In the genomic region with DNA sequence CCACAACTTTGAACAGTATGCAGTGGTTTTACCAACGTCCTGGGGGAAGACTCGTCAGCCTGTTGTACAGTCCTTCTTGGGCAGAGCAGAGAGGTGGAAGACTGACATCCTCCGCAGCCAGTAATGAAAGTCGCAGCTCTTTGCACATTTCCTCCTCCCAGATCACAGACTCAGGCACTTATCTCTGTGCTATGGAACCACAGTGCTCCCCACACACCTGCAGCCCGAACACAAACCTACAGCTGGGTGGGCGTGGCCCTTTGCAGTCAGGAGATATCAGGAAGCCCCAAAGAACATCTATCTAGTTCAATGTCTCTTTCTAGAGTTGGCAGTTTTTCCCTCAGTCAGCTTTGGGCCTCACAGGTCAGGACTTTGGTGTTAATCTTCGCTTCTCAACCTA, we compare ENCODE assay signal across 8 mouse cellular contexts.
DNase-seq lines count a peak whose midpoint lies in the region; ATAC-seq and TF ChIP-seq lines count a peak whose summit lies in the region.
"Not testable (repeated sequence)": the region's sequence is repeated elsewhere in the genome, so short reads cannot be mapped to it uniquely, and the experiment has no call there.

No protein-coding gene starts in this region.

- TF ChIP-seq CTCF in liver, postnatal 0 days (IDR thresholded peaks at IDR 0.05; ENCODE audit: low read depth); thymus, adult 2 months (IDR thresholded peaks at IDR 0.05; ENCODE audit: borderline replicate concordance, control insufficient read depth, extremely low read depth, insufficient read depth, low read length, poor library complexity): not testable (repeated sequence)

- DNase-seq in liver, embryonic 11.5 days (ENCODE audit: low spot score); liver, embryonic 13.5 days; liver, postnatal 0 days; thymus, adult 2 months: not testable (repeated sequence)

- H3K36me3 ChIP-seq in liver, embryonic 11.5 days (ENCODE audit: control insufficient read depth, insufficient read depth, low read length); liver, embryonic 13.5 days; liver, embryonic 15.5 days (replicated peaks); liver, postnatal 0 days (replicated peaks; ENCODE audit: insufficient read depth, low read length); thymus, adult 2 months (ENCODE audit: control insufficient read depth, insufficient read depth, low read length): not testable (repeated sequence)

- not testable (repeated sequence) for H3K4me2 ChIP-seq in liver, embryonic 11.5 days; liver, postnatal 0 days (ENCODE audit: low read depth, low read length)
- peak overlapping the region; percentile 46 for H3K4me2 ChIP-seq in liver, embryonic 13.5 days
- peak overlapping the region; percentile 46 for H3K4me2 ChIP-seq in liver, embryonic 15.5 days

- TF ChIP-seq POLR2A in thymus, adult 2 months (IDR thresholded peaks at IDR 0.05; ENCODE audit: control insufficient read depth, extremely low read depth, insufficient read depth, low read length, poor library complexity), result not testable (repeated sequence)

- not testable (repeated sequence) for H3K9ac ChIP-seq in liver, embryonic 11.5 days (ENCODE audit: low read depth, low read length); liver, embryonic 13.5 days; liver, embryonic 15.5 days; liver, postnatal 0 days (replicated peaks)

- no CpG with 5 or more reads among the region's 7 CpGs for WGBS in liver, embryonic 11.5 days
- WGBS in liver, embryonic 13.5 days (ENCODE audit: insufficient replicate concordance), result 0% methylated on average over 1 of the region's 7 CpGs
- 0% methylated on average over 3 of the region's 7 CpGs for WGBS in liver, embryonic 15.5 days (ENCODE audit: insufficient replicate concordance)
- 25% methylated on average over 1 of the region's 7 CpGs for WGBS in liver, postnatal 0 days (ENCODE audit: insufficient replicate concordance)
- WGBS in thymus, adult 2 months, result 8% methylated on average over 2 of the region's 7 CpGs

- not testable (repeated sequence) for H3K4me3 ChIP-seq in liver, embryonic 11.5 days (ENCODE audit: low read depth, low read length); liver, embryonic 13.5 days (replicated peaks); liver, embryonic 15.5 days (replicated peaks); liver, postnatal 0 days (ENCODE audit: low read depth, low read length)
- 0 out of 2 replicates have a peak overlapping the region, but pooled peaks have one; percentile 19 for H3K4me3 ChIP-seq in thymus, adult 2 months (ENCODE audit: control insufficient read depth, insufficient read depth, low read length)

- not testable (repeated sequence) for H3K27me3 ChIP-seq in liver, embryonic 11.5 days (replicated peaks; ENCODE audit: control insufficient read depth, insufficient read depth, low read length); liver, embryonic 13.5 days; liver, embryonic 15.5 days; liver, postnatal 0 days (ENCODE audit: insufficient read depth, low read length); thymus, adult 2 months (ENCODE audit: control insufficient read depth, insufficient read depth, low read length)

- ATAC-seq in CD4-positive, CD25-positive, alpha-beta regulatory T cell, adult 4 months, result peak; percentile 45
- 0 out of 2 replicates have a peak, but pooled peaks have one; percentile 47 for ATAC-seq in erythroid progenitor cell, adult 5-6 weeks (replicated peaks; ENCODE audit: low FRiP score, poor library complexity, severe bottlenecking)
- ATAC-seq in liver, embryonic 11.5 days (replicated peaks; ENCODE audit: low FRiP score), result peak; percentile 88
- peak; percentile 88 for ATAC-seq in liver, embryonic 13.5 days (ENCODE audit: low read depth)
- ATAC-seq in liver, embryonic 15.5 days (ENCODE audit: insufficient read depth), result peak; percentile 80
- peak; percentile 81 for ATAC-seq in liver, postnatal 0 days
- peak; percentile 70 for ATAC-seq in megakaryocyte-erythroid progenitor cell, adult 5-6 weeks (replicated peaks; ENCODE audit: low FRiP score, low TSS enrichment, poor library complexity, severe bottlenecking)

- H3K27ac ChIP-seq in liver, embryonic 11.5 days (ENCODE audit: low read depth, low read length); liver, postnatal 0 days (ENCODE audit: low read depth): not testable (repeated sequence)
- peak overlapping the region; percentile 71; the same call in 1 of the 2 replicates for H3K27ac ChIP-seq in liver, embryonic 13.5 days
- 0 out of 2 replicates have a peak overlapping the region, but pooled peaks have one; percentile 57 for H3K27ac ChIP-seq in liver, embryonic 15.5 days (replicated peaks)
- H3K27ac ChIP-seq in thymus, adult 2 months (ENCODE audit: control insufficient read depth, insufficient read depth, low read length), result peak overlapping the region; percentile 71; the same call in 1 of the 2 replicates

- H3K9me3 ChIP-seq in liver, embryonic 11.5 days (ENCODE audit: control insufficient read depth, low read length); liver, embryonic 13.5 days (replicated peaks); liver, embryonic 15.5 days (replicated peaks); liver, postnatal 0 days (ENCODE audit: low read length): not testable (repeated sequence)

- H3K4me1 ChIP-seq in liver, embryonic 11.5 days (replicated peaks; ENCODE audit: control insufficient read depth, insufficient read depth, low read length); liver, embryonic 13.5 days (replicated peaks); liver, embryonic 15.5 days (replicated peaks); liver, postnatal 0 days (ENCODE audit: insufficient read depth); thymus, adult 2 months (replicated peaks; ENCODE audit: control insufficient read depth, insufficient read depth, low read length): not testable (repeated sequence)

- TF ChIP-seq EP300 in liver, postnatal 0 days (IDR thresholded peaks at IDR 0.05; ENCODE audit: low read depth), result not testable (repeated sequence)
